Mouse (Mus musculus) thymus, postnatal 0 days (tissue): ENCODE results near the gene Catsperg1. TPM values are rescaled to one million over a fixed set of nuclear protein-coding genes. Genes with fewer than 3 reads are reported as not detected.
"Not testable (repeated sequence)": the region's sequence is repeated elsewhere in the genome, so short reads cannot be mapped to it uniquely, and the experiment has no call there.

Source experiments
- DNase-seq: peaks from one replicate; pipeline ENCODE4 v3.0.0-alpha.2; 2015; ENCODE audit warnings: low spot score
- polyA plus RNA-seq: library from polyadenylated mRNA; unstranded; fragments of >200 nt; fragmentation: Nextera tagmentation; extraction: Ambion mirVana; gene quantifications from 2 replicates; pipeline ENCODE4 v1.2.1, GENCODE M21; 2015

Catsperg1 gene
- 0.27 and 0.35 TPM in 2 replicates for polyA plus RNA-seq

DNA sequence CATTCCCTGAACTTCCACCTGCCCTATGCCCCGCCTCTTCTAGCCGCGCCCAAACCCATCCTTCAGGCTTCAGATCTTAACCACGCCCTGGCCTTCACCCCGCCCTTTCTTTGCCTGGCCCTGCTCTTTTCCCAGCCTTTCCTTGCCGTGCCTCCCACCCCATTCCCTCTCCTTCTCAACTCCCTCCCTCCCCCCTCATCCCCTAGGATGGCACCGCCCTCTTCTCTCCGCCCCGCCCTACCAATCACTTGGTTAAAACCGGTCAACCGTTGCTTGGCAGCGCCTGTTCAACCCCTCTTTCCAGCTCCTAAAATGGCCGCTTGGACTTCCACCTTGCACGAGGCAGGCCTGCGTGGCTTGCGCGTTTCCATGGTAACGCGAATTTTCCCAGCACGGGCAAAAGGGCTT is at the start of gene Catsperg1:
Gene Catsperg1 (minus strand): TSS at position 361 of the 408 bp plus-strand sequence.
- no peak for DNase-seq

DNA sequence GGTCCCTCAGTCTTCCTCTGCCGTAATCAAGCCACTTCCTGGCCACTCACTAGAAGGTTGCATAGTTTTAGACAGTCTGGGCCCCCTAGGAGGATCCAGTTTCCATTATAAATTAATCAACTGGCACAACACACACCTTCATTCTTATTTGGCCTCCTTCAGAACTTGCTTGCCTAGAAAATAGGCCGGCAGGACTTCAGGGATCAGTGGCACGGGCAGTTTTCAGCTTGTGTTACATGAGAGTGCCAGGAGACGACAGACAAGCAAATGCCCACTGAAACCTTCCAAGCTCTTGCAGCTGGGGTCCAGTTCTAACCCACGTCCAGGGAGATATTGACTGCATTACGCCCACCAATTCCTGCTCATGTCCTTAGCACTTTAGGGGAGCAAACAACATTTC is 48.3 kb upstream of the Catsperg1 start:
- DNase-seq = no peak

DNA sequence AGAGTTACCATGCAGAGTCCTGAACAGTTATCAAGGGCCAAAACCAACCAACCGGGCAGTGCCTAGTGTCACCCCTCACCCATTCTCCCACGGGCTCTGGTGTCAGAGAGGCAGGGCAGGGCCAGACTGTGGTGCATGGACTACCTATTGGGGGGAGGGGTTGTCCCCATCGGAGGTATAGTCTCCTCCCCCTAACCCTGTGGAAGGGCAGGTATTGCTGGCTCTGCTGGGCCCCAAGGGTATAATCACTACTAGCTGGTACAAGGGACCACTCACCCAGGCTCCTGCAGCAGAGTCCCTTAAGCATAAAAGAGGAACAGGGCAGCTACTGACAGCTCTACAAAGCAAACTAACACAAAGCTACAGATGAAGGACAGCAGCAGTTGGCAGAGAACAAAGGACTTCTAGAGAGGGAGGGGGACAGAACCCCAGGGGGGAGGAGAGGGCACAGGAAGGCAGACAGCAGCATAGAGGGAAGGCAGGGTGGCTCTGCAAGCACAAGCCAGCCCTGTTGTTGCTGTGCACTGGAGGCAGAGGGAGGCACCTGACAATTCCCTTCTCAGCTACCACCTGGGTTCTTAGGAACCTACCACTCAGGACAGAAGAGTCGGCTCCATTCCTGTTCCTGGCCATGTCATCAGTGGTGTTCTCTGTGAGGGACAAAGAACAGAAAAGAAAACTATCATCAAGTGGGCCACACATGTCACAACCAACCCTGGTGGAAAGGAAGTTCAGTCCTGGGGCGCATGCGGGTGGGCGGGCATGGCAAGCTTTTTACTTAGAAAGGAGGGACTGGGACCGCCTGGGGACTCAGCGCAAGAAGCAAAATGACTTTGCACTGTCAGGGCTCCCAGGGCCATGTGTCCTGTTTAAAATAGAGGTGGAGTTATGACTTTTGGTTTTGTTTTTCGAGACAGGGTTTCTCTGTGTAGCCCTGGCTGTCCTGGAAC is 46.2 kb upstream of the Catsperg1 start:
- DNase-seq = peak; percentile 67

DNA sequence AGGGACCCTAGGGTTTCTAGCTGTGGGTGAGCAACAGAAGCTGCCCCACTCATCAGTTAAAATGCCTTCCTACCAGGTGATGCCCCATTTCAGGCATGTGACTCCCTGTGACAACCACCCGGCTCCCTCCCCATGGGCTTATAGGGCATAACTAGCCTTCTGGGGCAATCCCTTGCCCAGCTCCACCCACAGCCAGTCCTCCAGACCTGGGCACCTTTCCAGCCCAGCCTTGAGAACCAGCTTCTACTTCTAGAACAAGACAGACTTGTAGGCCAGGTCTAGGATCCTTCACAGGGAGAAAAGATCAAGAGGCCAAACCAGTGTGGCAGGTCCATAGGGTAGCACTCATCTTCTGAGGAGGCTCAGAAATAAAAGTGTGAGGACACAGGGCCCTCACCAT is 43.5 kb upstream of the Catsperg1 start:
- DNase-seq = no peak

DNA sequence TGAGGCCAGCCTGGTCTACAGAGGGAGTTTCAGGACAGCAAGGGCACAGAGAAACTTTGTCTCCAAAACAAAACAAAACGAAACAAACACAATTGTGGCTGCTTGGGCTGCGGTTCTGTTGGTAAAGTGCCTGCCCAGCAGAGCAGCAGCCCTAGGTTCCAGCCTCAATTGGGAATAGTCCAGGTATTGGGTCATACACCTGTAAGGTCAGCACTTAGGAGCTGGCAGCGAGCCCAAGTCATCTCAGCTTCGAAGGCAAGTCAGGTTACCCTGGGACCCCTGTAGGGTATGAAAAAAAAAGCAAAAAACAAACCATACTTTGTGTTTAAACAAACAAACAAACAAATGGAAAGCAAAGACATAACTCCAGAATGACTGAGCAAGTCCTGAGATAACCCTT is 42.0 kb upstream of the Catsperg1 start:
- no peak for DNase-seq

DNA sequence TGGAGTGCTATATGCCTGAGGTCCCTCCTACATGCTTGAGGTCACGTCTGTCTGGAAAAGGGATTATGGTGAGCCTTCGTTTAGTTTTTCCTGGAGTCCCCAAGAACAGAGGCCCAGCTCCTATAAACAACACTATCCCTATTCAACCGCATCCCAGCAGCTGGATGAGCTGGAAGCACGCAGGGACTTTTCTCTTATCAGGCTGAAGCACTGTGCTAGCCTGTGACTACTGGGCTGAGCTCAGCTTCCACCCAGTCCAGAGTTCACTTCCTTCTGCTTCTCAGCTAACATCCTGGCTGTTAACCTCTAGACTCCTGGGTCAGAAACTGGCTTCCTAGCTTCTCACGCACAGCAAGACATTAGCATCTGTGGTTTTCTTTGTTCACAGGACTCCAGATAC is 40.0 kb upstream of the Catsperg1 start:
- no peak for DNase-seq

DNA sequence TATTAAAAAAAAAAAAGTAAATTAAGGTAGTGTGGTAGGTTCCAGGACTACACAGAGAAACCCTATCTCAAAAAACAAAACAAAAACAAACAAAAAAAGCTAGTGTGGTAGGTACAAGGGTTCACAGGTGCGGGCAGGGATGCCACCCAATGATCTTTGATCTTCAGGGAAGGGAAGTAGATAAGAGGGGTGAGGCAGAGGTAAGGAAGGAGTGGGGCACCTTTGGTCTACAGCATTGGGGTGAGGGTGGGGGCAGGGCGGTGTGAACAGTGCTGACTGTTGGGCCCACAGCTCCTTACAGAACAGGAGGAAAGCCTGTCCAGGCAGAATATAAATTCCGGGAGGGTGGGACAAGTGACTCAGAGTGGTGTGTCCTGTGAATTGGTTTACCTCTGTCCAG is 37.3 kb upstream of the Catsperg1 start:
- DNase-seq = peak; percentile 74

DNA sequence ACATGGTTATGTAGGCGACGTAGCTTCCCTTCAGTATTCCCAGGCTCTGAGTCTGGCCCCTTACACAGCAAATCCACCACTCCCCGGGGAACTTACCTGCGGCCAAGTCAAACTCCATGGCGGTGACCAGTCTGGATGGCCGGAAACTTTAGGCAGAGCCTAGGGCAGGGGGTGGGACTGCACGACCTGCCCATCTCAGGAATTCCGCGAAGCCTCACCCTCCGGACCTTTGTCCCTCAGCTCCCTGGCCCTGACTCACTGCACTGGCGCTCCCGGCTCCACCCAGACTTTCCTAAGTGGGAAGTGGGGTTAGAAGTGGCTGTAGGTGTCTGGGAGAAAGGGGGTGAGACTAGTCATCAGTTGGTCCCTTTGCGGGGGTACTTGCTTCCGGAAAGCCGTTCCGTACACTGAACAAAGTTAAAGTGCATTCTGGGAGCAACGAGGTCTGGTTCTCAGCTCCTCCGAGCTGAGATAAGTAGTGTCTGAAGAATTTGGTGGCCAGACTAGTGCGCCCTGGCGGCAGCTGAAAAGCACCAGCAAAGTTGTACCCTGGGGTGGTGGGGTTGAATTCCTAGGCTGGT is 34.5 kb upstream of the Catsperg1 start, which contains the start of gene 2200002D01Rik:
Gene 2200002D01Rik (minus strand): TSS at position 206 of the 581 bp plus-strand sequence.
- peak; percentile 52 for DNase-seq

DNA sequence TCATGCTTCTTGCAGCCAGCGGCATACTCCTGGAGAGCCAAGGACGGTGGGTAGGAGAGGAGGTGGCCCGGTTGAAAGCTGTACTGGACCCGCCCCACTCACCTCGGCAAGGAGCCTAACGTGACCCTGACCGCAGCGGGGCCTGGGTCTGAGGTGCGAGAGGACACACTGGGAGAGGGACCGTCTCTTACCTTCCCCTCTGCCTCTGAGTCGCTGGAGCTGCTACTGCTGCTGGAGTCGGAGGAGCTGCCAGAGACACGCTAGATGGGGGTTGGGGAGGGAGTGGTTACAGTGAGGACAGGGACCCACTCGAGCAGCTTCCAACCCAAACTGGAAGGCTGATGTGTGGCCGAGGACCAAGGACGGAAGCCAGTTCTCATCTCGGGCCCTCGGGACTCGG is 33.9 kb upstream of the Catsperg1 start:
- DNase-seq = no peak

DNA sequence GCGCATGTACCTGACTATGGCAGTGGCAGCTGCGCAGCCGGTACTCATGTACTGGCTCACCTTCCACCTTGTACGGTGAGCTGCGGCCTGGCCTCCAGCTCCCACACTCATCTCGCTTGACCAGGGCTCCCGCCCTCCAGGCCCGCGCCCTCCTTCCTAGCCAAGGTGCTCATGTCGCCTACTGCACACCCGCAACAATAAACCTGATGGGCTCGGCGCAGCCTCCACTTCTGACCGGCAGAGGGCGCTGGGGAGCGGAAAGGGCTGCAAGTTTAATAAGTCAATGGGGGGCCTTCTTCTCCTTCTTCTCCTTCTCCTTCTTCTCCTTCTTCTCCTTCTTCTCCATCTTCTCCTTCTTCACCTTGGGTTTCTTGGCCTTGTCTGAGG is 33.5 kb upstream of the Catsperg1 start:
- DNase-seq = peak; percentile 83

DNA sequence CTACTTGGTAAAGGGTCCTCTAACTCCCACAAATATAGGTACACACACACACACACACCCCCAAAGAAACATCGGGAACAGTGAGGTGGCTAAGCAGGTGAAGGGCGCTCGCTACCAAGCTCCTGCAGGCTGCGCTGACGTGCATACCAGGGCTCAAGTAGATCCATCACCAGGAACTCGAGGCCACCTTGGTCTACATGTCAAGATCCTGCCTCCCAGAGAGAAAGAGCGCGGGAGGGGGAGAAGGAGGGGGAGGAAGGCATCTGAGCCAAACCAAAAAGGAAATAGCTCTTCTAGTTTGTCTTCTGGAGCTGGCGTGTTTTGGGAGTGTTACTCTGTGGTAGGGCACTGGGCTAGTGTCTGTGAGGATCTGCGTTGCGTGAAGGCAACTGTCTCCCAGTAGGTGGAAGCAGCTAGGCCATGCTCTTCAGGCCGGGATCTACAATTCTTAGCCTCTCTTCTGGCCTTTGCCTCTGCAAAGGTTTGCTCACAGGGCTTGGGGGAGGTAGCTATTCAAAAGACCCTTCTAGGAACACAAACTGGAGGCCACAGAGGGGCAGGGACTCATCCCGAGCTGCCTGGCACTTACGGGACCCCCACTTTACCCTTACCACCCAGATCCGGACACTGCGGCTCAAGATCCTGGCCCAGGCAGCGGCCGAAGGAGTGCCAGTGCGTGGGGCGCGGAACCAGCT is 32.9 kb upstream of the Catsperg1 start:
- no peak for DNase-seq

DNA sequence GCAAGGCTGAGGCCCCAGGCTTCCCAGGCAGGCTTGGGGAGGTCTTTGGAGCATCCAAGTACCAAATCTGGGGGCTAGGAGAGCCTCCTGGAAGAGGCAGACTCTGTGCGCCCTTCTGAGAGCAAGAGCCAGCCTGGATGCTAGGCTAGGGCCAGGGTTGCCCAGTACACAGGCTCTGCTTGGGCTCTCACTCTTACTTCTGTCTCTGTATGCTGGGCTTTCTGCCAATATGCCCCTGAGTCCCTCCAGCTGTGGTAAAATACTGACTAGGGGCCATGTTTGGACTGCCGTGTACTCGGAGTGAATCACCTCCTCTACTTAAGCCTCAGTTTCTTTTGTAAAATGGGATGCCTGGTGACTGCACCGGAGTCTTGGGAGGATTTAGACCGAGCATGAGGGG is 32.2 kb upstream of the Catsperg1 start:
- DNase-seq = no peak

DNA sequence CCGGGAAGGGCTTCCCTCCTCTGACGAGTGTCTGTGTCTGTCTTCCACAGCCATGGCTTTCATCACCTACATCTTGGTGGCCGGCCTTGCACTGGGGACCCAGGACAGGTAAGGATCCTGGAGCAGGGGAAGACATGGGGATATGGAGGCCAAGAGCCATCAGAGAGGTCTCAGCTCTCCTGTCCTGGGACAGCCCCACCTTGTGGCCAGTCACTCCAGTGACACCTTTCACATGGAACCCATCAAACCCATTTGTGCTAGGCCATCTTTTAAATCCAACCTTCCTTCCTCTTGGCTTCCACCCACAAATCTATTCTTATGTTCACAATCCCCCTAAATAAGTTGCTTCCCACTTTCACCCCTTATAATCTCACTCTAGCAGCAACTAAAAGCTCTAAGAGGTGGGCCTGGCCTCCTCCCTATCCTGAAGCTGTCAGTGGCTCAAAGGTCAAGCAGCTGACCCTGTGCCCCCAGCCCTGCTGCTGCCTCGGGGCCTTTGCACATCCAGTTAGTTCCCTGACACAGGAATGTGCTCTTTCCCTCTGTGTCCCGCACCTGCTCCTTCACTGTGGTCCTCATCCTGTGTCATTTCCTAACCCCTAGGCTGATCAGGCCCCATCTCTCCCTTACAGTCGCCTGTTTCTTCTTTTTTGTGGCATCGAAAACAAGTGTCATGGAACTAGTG is 31.0 kb upstream of the Catsperg1 start:
- peak; percentile 48 for DNase-seq

DNA sequence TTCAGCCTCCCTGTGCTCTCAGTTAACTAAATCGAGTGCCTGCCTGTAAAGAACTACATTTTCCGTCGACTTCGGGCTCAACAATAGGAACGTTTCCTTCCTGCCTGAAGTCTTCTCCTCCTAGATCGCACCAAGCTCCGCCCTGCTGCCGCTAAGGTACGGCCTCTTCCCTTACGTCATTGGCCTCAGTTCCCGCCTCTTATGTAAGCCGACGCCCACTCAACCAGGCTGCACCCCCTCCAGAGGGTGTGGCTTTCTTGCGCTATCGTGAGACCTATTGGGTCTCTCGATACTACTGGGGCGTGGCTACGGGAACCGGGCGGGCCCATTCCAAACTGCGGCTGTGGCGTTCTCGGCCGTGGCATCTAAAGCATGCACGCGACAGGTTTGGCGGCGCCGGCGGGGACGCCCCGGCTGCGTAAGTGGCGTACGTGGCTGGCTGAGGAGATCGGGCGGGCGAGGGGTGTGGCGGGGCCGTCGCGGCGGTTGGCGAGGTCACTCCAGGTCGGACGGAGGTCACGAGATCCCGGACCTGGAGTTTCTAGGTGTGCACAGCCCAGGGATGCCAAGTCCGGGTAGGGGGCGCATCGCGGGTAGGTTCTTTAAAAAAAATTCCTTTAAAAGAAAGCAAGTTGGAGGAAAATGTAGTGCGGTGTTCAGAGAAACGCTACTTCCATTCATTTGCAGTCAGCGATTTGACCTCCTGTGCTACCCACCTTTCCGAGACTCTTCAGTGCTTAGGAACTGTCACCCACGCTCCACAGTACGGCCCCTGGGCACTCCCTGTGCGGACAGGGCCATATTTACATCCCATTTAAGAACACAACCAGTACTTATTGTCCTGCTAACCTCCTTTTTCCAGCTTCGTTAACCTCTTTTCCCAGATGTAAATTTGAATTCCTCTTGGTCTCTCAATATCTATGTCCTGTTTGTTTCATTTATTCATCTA is 24.5 kb upstream of the Catsperg1 start, which contains the start of gene Yif1b:
Gene Yif1b (plus strand): TSS at position 311 of the 949 bp plus-strand sequence.
- peak; percentile 100 for DNase-seq

DNA sequence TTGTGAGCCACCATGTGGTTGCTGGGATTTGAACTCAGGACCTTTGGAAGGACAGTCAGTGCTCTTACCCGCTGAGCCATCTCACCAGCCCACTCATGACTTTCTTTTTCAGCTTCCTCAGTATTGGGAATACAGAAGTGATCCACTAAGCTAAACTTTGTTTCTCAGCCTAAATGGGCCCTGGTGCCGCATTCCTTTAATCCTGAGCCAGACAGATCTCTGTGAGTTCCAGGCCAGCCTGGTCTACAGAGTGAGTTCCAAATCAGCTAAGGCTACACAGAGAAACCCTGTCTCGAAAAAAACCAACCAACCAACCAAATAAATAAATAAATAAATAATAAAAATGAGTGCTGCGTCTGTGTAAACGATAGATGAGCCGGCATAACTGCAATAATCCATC is 23.8 kb upstream of the Catsperg1 start:
- not testable (repeated sequence) for DNase-seq

DNA sequence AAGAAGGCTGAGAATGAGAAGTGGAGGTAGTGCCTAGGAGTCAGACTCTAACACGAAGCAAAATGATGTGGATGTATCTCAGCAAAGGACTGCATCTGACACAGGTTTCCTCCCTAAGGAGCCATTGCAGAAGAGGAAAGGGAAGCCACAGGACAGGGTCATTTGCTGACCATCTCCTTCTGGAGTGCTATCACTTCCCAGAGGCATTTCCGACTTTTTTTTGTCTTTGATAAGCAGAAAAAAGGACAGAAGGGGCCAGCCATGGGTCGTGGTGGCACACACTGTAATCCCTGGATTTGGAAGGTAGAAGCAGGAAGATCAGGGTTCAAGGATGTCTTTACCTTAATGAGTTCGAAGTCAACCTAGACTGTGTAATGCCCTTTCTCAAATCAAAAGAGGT is 22.8 kb upstream of the Catsperg1 start:
- DNase-seq = no peak

DNA sequence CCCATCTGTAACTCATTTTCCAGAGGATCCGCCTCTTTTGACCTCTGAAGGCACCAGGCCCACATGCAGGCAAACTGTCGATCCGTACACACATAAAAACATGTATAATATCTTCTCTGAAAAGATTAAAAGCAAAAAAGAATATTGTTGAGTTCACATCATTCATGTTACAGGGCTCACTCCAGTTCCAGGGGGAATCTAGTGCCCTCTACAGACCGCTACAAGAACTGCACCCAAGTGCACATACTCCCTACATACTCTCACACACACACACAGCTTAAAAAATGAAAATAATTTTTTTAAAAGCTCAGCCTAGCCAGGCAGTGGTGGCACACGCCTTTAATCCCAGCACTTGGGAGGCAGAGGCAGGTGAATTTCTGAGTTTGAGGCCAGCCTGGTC is 20.8 kb upstream of the Catsperg1 start:
- DNase-seq = no peak

DNA sequence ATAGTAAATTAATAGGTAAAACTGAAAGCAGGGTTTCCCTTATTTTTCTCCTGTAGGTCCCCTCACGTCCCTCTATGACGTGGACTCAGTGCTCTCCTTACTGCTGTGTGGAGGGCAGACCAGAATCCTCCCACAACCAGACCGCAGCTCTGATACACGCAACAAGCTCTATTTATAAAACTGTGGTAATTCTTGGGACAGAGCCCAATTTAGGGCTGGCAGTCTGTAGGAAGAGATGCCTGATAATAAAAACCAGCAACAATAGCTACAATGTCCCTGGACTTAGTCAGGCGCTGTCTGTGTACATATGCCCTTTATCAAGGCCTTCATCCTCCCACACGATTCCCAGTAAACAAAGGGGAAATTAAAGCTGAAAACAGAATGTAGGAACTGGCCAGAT is 19.9 kb upstream of the Catsperg1 start:
- no peak for DNase-seq

DNA sequence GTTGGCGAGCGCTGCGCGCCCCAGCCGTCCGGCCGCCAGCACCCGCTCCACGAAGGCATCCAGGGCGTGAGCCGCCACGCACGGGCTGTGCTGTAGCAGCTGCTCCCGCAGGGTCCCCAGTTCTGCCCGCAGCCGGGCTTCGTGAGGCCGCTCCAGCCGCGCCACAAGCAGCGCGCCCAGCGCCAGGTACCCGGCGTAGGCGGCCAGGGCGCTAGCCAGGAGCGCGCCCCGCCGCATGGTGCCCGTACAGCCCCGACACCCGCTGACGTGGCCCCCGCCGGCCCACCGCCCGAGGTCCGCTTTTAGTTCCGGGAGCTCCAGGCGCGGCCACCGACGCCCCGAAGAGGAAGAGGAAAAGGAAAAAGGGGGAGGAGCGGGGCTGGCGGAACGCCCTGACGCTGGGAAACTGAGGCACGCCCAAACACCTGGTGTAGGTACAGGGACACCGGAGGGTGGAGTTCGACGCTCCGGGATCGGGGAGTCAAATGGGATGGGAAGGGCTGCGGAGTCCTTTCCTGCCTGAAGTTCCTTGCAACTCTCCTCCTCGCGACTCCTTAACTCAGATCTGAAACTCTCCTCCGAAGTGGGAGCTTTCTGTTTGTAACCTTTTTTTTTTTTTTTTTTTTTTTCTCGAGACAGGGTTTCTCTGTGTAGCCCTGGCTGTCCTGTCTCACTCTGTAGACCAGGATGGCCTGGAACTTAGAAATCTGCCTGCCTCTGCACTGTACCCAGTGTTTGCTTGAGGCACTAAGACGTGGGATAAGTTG is 18.6 kb upstream of the Catsperg1 start, which contains the start of gene Kcnk6:
Gene Kcnk6 (minus strand): TSS at position 269 of the 767 bp plus-strand sequence.
- DNase-seq = no peak
